Mouse (Mus musculus): ENCODE results near the gene Gm21294. TPM values are rescaled to one million over a fixed set of nuclear protein-coding genes. Genes with fewer than 3 reads are reported as not detected.
"Not testable (repeated sequence)": the region's sequence is repeated elsewhere in the genome, so short reads cannot be mapped to it uniquely, and the experiment has no call there.

Gm21294 gene
- total RNA-seq (2021), result not detected
- long read RNA-seq, experiment 1, result 0 reads
- long read RNA-seq, experiment 2, result 0 reads

GRCm38 (mm10) chrY:89052506-89052905 is at the start of gene Gm21294:
Gene Gm21294, plus strand, starts transcription at chrY:89052806.
- DNase-seq; intact Hi-C loops (cut with DNase I): not testable (repeated sequence)

- peak; percentile 0 to 1 for DNase-seq
- intact Hi-C loops (cut with DNase I), result not testable (repeated sequence)
Measured at GRCm38 (mm10) chrY:89126246-89126645, 73.6 kb downstream of the Gm21294 start.

Data from heart, postnatal 14 days (tissue).